Mouse (Mus musculus): ENCODE data around the gene Usp28.
A peak's percentile ranks its signal among the peaks of the same experiment; 100 is the strongest.
"Not testable (repeated sequence)": the region's sequence is repeated elsewhere in the genome, so short reads cannot be mapped to it uniquely, and the experiment has no call there.

Gene Usp28

GRCm38 (mm10) chr9:48984845-48985707 is at the start of gene Usp28:
Gene Usp28 (plus strand): TSS chr9:48985375.
- peak; percentile 94 for DNase-seq (ENCODE audit: low read depth)

DNA sequence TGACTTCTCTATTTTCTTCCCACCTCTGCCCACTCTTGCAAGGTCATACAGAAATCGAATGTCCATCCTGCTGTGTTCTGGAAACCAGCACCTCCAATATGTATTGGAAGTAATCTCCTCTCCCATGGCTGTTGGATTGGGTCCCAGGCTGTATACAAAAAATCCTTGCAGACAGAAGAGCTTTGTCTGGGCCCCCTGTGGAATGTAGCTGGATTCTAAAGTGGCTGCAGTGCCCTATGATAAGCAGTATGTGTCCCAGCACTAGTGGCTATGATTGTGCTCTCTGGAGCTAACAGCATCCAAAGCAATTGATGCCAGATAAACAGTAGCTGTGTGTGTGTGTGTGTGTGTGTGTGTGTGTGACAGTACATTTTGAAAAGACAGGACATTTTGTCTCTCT is 42.8 kb upstream of the Usp28 start:
- DNase-seq (ENCODE audit: low read depth) = no peak

DNA sequence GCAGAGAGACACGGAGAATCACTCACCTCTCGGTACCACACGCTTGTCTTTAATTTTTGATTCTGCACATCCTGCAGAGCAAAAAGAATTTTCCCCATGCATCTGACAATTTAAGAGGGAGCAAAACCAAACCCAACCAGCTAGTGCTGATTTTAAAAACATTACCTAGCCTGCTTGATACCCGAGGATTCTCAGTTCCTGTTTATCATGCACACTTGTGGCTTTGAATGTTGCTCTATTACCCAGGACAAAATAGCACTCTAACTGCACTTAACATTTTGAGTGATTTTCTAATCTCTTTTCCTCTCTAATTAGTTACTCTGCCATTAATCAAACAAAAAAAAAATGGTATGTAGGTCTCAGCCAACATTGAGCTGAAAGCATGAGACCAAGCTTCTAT is 37.6 kb upstream of the Usp28 start:
- no peak for DNase-seq (ENCODE audit: low read depth)

- no peak for DNase-seq (ENCODE audit: low read depth)
These were observed 23.9 kb upstream of the Usp28 start for GRCm38 (mm10) chr9:48961314-48961713.

GRCm38 (mm10) chr9:48962131-48962530 is 23.0 kb upstream of the Usp28 start:
- no peak for DNase-seq (ENCODE audit: low read depth)

GRCm38 (mm10) chr9:48964587-48965040 is 20.6 kb upstream of the Usp28 start, which contains the start of gene Htr3b:
Gene Htr3b (minus strand): TSS chr9:48964990.
- DNase-seq (ENCODE audit: low read depth) = no peak

DNA sequence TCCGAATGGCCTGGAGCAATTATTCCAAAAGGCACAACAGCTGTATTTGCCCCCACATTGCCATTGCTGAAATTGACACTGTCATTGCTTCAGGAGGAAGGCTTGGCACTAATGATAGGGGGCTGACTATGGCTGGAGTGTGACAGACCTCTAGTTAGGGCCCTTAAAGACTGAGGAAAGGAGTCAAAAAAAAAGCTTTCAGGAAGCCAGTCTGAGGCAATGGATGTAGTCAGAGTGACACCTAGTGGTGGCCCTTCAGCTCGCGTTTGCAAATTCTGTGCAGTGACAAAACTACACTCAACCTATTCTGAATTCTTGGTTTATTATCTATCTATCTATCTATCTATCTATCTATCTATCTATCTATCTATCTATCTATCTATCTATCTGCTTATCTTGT is 12.7 kb upstream of the Usp28 start:
- peak; percentile 24 for DNase-seq (ENCODE audit: low read depth)

- DNase-seq (ENCODE audit: low read depth) = no peak
These were observed 8.4 kb upstream of the Usp28 start for GRCm38 (mm10) chr9:48976661-48977355.

GRCm38 (mm10) chr9:48980371-48980770 is 4.8 kb upstream of the Usp28 start:
- DNase-seq (ENCODE audit: low read depth) = no peak

GRCm38 (mm10) chr9:48980781-48981180 is 4.4 kb upstream of the Usp28 start:
- no peak for DNase-seq (ENCODE audit: low read depth)

GRCm38 (mm10) chr9:48981827-48982226 is 3.3 kb upstream of the Usp28 start:
- no peak for DNase-seq (ENCODE audit: low read depth)

DNA sequence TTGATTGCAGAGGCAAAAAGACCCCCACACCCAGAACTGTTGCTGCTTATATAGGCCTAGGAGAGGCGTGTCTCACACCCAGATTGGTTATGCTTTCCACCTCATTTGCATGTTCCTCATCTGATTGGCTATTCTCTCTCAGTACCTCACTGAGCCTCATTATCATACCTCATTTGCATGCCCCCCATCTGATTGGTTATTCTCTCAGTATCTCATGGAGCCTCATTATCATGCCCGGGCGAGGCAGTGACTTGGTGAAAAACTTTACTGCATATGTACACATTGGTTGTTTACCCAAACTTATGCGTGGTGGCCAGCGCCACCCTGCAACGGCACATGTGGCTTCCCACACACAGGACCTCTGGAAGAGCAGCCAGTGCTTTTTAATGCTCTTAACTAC is 1.4 kb upstream of the Usp28 start:
- DNase-seq (ENCODE audit: low read depth) = not testable (repeated sequence)

- DNase-seq (ENCODE audit: low read depth) = no peak
These were observed 793 bp upstream of the Usp28 start for GRCm38 (mm10) chr9:48984320-48984844.

- DNase-seq (ENCODE audit: low read depth) = no peak
These were observed 523 bp downstream of the Usp28 start for GRCm38 (mm10) chr9:48985708-48986088.

- no peak for DNase-seq (ENCODE audit: low read depth)
These were observed 1.5 kb downstream of the Usp28 start for GRCm38 (mm10) chr9:48986616-48987141.

- no peak for DNase-seq (ENCODE audit: low read depth)
These were observed 2.3 kb downstream of the Usp28 start for GRCm38 (mm10) chr9:48987201-48988101.

DNA sequence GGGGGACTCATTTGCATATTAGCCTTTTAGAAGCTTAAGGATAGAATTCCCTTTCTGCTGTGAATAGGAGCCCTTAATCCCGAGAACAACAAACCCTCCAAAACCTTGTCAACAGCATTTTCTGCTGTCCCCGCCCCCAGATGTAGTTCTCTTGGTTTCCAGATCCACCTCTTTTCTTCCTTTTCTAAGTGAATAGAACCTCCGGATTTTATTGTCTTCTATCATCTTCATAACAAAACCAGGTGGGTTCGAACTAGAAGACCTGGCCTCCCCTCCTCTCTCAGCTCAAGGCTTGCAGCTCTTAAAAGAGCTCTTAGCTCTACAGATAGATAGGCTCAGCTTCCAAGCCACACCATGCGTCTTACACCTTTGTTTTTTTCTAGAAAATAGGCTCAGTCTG is 6.5 kb downstream of the Usp28 start:
- no peak for DNase-seq (ENCODE audit: low read depth)

DNA sequence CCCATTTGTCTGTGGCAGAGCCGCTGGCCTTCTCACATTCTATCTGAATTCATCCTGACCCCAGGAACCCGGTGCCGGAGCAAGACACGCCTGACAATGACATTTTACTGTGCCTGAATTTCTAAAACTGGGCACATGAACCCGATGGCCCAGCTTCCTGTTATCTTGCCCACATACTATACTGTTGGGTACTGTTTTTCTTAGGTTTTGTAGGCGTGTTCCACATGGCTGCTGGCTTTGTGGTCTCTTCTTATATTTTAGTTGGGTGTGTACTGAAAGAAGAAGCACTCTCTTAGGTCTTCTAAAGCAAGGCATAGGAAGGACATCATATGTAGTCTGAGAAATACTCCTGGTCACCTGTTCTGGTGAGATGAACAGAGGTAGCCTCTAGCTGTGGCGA is 9.6 kb downstream of the Usp28 start:
- DNase-seq (ENCODE audit: low read depth) = no peak

DNA sequence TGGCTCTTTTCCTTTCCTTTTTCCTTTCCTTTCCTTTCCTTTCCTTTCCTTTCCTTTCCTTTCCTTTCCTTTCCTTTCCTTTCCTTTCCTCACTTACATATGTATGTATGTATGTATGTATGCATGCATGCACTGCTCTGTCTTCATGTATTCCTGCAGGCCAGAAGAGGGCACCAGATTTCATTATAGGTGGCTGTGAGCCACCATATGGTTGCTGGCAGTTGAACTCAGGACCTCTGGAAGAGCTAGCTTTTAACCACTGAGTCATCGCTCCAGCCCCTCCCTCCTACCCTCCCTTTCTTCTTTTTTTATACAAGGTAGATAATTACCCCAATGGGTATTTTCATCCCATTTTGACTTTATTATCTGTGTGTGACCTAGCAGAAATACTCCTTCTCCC is 10.6 kb downstream of the Usp28 start:
- no peak for DNase-seq (ENCODE audit: low read depth)

- DNase-seq (ENCODE audit: low read depth) = no peak
These were observed 14.1 kb downstream of the Usp28 start for GRCm38 (mm10) chr9:48999256-48999655.

DNA sequence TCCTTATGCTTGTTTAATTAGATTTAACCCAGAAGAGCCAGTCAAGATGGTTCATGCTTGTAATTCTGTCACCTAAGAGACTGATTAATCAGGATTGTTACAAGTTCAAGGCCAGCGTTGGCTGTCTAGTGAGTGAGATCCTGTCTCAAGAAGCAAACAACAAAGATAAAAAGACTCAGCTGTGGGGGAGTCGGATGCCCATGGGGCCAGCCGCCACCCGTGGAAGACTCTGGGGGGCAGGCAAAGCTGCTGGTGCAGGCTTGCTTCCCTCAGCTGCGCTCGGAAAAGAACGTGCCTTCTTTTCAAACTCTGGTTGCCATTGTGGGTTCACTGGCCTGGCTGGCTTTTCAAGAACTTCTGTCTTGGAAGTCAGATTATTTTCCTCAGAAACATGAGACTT is 30.6 kb downstream of the Usp28 start:
- no peak for DNase-seq (ENCODE audit: low read depth)

GRCm38 (mm10) chr9:49021289-49021688 is 36.1 kb downstream of the Usp28 start:
- DNase-seq (ENCODE audit: low read depth) = no peak

Data from c-Kit-positive CD71-negative TER-119-negative erythroid progenitor cells, embryonic 14.5 days (primary cell).